Mouse (Mus musculus): ENCODE results near the gene Wdr70. TPM values are rescaled to one million over a fixed set of nuclear protein-coding genes. Genes with fewer than 3 reads are reported as not detected.

Gene Wdr70
- polyA plus RNA-seq, 1 experiment from 2014 or later: 73.0 TPM

DNA sequence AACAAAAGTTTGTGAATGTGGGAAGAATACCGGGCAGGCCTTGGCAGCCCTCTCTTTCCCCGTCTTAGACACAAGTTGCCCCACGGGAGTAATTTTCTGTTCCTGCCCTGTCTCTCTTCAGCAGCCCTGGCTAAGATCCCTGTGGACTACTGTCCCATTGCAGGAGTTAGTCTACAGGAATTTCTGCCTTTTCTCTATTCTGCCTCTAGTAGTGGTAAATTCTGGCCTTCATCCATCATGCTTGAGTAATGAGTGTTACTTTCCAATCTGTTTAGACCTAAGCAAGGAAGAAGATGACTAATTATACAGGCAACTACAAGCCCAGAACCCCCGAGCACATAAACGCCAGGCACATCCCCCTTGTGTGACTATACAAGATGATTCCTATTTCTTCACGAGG lies 136.2 kb downstream of the Wdr70 start:
- DNase-seq (ENCODE audit: extremely low spot score, low spot score): no peak
- no peaks in the 10 kb centered on the region for H3K27me3 ChIP-seq (ENCODE audit: poor library complexity, severe bottlenecking)
- no peak overlapping the region for H3K27ac ChIP-seq
- H3K9me3 ChIP-seq: no peaks in the 10 kb centered on the region
- WGBS: 88% methylated on average over 6 of the region's 6 CpGs
- no peak overlapping the region for H3K4me3 ChIP-seq
- no peaks in the 10 kb centered on the region for H3K4me1 ChIP-seq
- H3K36me3 ChIP-seq (replicated peaks): no peaks in the 10 kb centered on the region

DNA sequence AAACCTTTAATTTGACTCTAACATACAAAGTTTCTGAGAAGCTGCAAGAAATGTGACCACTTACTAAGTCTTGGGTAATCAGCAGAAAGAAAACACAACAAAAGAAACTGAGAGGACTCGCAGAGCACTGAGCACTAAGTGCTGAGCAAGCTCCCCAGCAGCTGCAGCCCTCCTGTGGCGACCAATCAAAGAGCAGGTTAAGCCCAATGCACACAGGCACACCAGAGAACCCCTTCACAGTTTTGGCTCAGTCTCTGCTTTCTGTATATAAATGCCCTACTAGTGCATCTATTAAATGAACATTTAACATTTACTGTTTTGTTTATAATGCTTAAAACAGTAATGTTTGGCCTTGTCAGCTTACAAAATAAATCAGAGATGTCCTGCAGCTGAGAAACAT lies 137.5 kb downstream of the Wdr70 start:
- no peak for DNase-seq (ENCODE audit: extremely low spot score, low spot score)
- Histone ChIP-seq H3K27ac (no peak overlapping the region), H3K4me1 (no peaks in the 10 kb centered on the region), H3K9me3 (no peaks in the 10 kb centered on the region), H3K27me3 (ENCODE audit: poor library complexity, severe bottlenecking) (no peaks in the 10 kb centered on the region), H3K4me3 (no peak overlapping the region), H3K36me3 (replicated peaks) (no peaks in the 10 kb centered on the region)
- WGBS: 24% methylated on average over 2 of the region's 2 CpGs

DNA sequence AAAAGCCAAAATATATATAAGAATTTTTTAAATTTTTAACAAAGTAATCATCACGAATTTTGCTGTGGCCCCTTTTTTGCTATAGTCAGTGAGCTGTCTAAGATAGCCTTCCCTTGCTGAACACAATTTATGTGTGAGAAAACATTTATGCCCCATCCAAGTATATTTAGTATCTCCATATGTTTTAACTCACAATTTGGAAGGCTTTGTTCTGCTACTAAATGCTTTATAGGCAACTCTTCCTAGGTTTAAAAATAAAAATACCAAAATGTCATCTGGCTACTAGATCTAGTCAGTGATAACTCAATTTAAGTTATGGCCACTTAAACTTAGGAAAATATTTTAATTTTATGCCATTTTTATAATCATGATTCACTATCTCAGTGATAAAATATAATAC lies 142.1 kb downstream of the Wdr70 start:
- Histone ChIP-seq H3K27ac (no peak overlapping the region), H3K4me1 (no peaks in the 10 kb centered on the region), H3K27me3 (ENCODE audit: poor library complexity, severe bottlenecking) (no peaks in the 10 kb centered on the region), H3K9me3 (no peaks in the 10 kb centered on the region), H3K4me3 (no peak overlapping the region), H3K36me3 (replicated peaks) (no peaks in the 10 kb centered on the region)
- 86% methylated on average over 1 of the region's 1 CpGs for WGBS
- no peak for DNase-seq (ENCODE audit: extremely low spot score, low spot score)

DNA sequence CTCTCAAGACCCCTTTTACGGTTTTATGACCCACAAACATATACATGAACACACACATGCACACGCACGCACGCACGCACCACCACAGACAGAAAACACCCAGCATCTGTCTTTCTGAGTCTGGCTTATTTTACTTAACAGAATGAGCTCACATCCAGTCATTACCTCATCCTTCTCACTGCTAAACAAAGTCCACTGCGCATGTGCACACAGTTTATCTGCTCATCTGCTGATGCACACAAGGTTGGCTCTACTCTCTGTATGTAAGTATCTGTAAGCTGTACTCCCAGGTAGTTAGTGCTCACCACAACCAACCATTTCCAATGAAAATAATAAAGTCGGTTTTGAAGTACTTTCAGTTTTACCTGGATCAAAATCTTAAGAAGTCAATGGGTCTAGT lies 148.4 kb downstream of the Wdr70 start:
- Histone ChIP-seq H3K4me1 (no peaks in the 10 kb centered on the region), H3K27ac (no peak overlapping the region), H3K9me3 (no peaks in the 10 kb centered on the region), H3K27me3 (ENCODE audit: poor library complexity, severe bottlenecking) (no peaks in the 10 kb centered on the region), H3K36me3 (replicated peaks) (no peaks in the 10 kb centered on the region), H3K4me3 (no peak overlapping the region)
- WGBS: 92% methylated on average over 7 of the region's 7 CpGs
- DNase-seq (ENCODE audit: extremely low spot score, low spot score): no peak

DNA sequence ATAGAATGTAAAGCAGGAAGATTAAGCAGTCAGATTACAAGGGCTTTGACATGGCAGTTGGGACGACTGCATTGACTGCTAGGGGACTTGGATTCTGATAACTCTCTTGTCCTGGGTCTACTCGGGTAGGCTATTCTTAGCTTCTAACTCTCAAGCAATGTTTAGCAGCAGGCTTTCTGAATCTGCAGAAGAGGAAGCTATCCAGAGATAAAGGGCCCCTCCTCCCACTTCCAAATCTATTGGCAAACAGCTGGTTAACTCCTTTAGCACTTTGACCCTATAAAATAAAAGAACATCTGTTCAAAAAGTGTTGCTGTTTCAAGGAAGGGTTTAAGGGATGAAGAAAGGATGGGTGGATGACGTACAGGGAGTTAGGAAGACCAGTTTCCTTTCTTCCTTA lies 157.3 kb downstream of the Wdr70 start:
- no peak overlapping the region for H3K27ac ChIP-seq
- DNase-seq (ENCODE audit: extremely low spot score, low spot score): no peak
- H3K27me3 ChIP-seq (ENCODE audit: poor library complexity, severe bottlenecking): no peaks in the 10 kb centered on the region
- H3K4me3 ChIP-seq: no peak overlapping the region
- 78% methylated on average over 3 of the region's 3 CpGs for WGBS
- no peaks in the 10 kb centered on the region for H3K9me3 ChIP-seq
- no peaks in the 10 kb centered on the region for H3K4me1 ChIP-seq
- H3K36me3 ChIP-seq (replicated peaks): no peaks in the 10 kb centered on the region

DNA sequence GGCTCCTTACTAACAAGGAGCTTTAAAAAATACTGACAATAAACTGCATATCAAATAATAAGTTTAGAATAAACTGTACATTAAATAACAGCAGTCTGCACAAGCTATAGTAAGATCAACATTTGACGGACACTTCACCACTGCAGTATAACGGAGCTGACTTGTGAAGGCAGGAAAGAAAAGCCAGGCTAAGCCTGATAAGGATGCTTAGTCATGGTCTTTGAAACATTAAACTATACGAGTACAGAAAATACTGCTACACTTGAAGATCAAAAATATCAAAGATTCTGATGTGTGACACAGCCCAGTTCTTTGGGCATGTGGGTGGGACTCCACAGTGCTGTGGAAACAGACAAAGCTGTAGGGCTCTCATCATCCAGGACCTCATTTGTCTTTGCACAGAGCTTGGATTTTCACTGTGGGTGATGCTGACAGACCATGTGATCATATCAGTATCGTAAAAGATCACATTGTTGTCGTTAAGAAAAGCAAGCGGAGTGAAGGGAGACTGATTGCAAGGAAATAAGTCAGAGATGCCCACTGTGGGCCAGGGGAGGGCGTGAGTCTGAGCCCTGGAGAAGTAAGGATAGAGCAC lies 163.3 kb downstream of the Wdr70 start:
- Histone ChIP-seq H3K4me3 (no peak overlapping the region), H3K27ac (no peak overlapping the region), H3K36me3 (replicated peaks) (no peaks in the 10 kb centered on the region), H3K4me1 (0 out of 2 replicates have a peak, but pooled peaks cover 3% of the 10 kb centered on the region), H3K9me3 (no peaks in the 10 kb centered on the region), H3K27me3 (ENCODE audit: poor library complexity, severe bottlenecking) (no peaks in the 10 kb centered on the region)
- DNase-seq (ENCODE audit: extremely low spot score, low spot score): no peak
- 91% methylated on average over 7 of the region's 7 CpGs for WGBS

DNA sequence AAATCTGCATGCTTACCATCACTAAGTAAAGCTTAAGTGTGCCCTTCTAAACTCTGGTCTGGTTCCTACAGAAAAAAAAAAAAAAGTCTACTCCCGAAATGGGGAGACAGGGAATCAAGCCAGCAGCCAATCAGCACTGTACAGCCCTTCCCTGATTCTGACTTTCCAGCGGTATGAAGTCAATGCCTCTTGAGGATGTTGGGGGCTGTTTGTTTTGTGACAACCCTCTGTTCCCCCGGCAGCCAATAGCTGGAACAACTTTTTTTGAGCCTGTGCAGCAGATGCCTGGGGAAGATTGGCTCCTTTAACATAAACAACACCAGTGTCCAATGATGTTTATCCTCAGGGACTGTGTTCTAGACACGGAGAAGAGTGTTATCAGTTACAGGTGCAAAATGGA lies 164.4 kb downstream of the Wdr70 start:
- Histone ChIP-seq H3K36me3 (replicated peaks) (no peaks in the 10 kb centered on the region), H3K27ac (no peak overlapping the region), H3K4me1 (0 out of 2 replicates have a peak, but pooled peaks cover 3% of the 10 kb centered on the region), H3K4me3 (no peak overlapping the region), H3K9me3 (no peaks in the 10 kb centered on the region), H3K27me3 (ENCODE audit: poor library complexity, severe bottlenecking) (no peaks in the 10 kb centered on the region)
- WGBS: 68% methylated on average over 4 of the region's 4 CpGs
- DNase-seq (ENCODE audit: extremely low spot score, low spot score): no peak

DNA sequence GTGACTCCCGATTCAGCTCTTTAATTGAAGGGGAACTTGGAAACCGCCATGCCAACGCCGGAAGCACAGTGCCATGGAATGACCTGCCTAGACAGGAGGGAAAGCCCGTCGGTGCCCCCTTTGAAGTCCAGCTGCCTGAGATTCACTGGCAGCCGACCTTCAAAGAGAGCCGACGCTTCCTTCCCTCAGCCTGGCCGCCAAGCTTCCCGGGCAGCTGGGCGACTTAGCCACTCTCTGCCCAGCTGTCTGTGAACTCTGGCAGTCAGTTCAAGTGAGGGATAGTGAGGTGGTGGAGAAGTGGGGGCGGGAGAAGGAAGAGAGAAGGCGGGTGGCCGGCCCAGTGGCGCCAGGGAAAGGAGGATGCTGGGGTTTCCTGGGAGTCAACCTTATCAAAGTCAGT lies 164.9 kb downstream of the Wdr70 start:
- Histone ChIP-seq H3K36me3 (replicated peaks) (no peaks in the 10 kb centered on the region), H3K27me3 (ENCODE audit: poor library complexity, severe bottlenecking) (no peaks in the 10 kb centered on the region), H3K9me3 (no peaks in the 10 kb centered on the region), H3K27ac (0 out of 2 replicates have a peak overlapping the region, but pooled peaks have one; percentile 35), H3K4me3 (no peak overlapping the region), H3K4me1 (0 out of 2 replicates have a peak, but pooled peaks cover 3% of the 10 kb centered on the region)
- WGBS: 69% methylated on average over 16 of the region's 16 CpGs
- no peak for DNase-seq (ENCODE audit: extremely low spot score, low spot score)

DNA sequence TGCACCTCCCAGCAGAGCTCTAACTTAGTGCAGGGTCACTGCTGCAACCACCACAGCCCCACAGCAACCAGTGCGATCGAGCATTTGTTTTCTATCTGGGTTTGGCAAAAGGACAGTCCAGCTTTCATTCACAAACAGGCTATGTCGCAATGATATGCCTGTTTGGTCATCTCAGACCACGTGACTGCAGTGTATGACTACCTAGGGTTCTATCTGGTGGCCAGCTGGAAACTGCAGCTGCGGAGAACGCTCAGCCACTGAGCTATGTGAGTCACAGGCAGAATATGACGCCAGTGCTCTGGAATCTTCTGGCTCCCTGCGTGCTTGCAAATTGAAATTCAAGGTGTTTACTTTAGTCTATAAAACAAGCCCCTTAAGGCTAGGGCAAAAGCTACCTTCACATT lies 167.4 kb downstream of the Wdr70 start:
- Histone ChIP-seq H3K36me3 (replicated peaks) (no peaks in the 10 kb centered on the region), H3K4me1 (0 out of 2 replicates have a peak, but pooled peaks cover 3% of the 10 kb centered on the region), H3K27ac (no peak overlapping the region), H3K9me3 (no peaks in the 10 kb centered on the region), H3K4me3 (no peak overlapping the region), H3K27me3 (ENCODE audit: poor library complexity, severe bottlenecking) (no peaks in the 10 kb centered on the region)
- no peak for DNase-seq (ENCODE audit: extremely low spot score, low spot score)
- WGBS: 93% methylated on average over 8 of the region's 8 CpGs

DNA sequence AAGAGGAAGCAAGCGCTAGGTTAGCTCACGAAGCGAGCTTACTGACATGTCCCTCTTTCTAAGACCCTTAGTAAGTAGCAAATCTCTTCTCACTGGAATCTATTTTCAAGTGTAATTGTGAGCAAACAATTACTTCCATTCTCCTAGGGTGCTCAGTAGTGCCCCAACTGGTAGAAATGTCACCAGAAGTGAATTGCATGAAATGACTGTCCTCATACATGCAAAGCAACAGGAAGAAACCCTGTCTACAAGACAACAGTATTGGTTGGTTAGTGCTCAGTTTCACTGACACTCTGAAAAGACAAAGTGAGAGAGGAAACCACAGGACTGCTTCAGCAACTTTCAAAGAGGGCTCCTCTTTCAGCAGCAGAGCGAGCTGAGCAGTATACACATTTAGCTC lies 173.6 kb downstream of the Wdr70 start:
- H3K36me3 ChIP-seq (replicated peaks): no peaks in the 10 kb centered on the region; the same call in none of the 2 replicates
- H3K4me1 ChIP-seq: no peaks in the 10 kb centered on the region
- no peaks in the 10 kb centered on the region for H3K9me3 ChIP-seq
- no peak for DNase-seq (ENCODE audit: extremely low spot score, low spot score)
- H3K27ac ChIP-seq: no peak overlapping the region
- H3K27me3 ChIP-seq (ENCODE audit: poor library complexity, severe bottlenecking): no peaks in the 10 kb centered on the region
- H3K4me3 ChIP-seq: no peak overlapping the region
- 91% methylated on average over 4 of the region's 4 CpGs for WGBS

DNA sequence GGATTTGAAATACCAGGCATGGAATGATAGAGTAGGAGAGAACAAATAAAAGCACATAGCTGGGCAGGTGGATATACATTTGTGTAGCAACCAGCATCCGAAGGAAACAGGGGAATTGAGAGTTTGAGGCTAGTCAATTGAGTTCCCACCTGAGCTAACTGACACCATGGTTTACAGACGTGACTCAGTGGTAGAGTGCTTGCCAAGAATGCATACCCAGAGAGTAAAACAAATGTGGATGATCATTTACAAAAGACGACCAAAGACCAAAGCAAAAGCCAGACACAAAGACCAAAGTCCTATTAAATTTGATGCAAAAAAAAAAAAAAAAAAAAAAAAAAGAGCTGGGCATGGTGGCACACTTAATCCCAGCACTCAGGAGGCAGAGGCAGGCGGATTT lies 175.7 kb downstream of the Wdr70 start:
- no peaks in the 10 kb centered on the region for H3K27me3 ChIP-seq (ENCODE audit: poor library complexity, severe bottlenecking)
- no peaks in the 10 kb centered on the region for H3K4me1 ChIP-seq
- no peaks in the 10 kb centered on the region for H3K9me3 ChIP-seq
- no peak overlapping the region for H3K27ac ChIP-seq
- peaks cover 7% of the 10 kb centered on the region for H3K36me3 ChIP-seq (replicated peaks)
- 83% methylated on average over 4 of the region's 4 CpGs for WGBS
- no peak overlapping the region for H3K4me3 ChIP-seq
- DNase-seq (ENCODE audit: extremely low spot score, low spot score): no peak

DNA sequence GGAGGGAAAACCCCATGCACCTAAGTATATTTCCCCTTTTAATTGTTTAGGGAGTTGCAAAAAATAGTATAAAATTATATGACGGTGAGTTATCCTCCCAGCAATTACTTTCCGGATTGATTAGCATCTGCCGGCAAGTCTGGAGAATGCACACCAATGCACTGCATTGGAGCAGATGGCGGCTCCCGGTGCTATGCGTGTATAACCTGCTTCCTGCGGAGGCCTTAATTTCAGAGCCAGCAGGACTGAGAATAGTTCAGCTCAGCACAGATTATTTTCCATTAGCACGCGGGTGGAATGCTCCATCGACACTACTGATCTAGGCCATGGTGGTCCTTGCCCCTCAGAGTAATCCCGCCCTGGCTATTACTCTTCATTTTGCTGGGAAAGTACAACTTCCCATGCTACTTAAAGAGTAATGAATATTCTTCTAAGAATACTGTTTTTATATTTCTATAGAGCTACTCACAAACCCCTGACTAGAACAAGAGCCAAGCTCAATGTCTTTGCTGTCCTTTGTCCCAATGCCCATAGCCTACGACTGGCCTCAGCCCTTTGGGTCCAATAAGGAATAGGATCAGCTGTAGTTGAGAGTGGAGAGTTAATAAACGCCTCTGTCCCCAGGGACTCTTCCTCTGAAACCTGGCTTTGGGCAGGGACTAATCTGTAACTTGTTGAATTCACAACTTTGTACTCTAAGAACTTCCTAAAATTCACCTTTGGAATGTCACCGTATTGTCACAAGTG lies 176.5 kb downstream of the Wdr70 start:
- 94% methylated on average over 14 of the region's 14 CpGs for WGBS
- 0 out of 2 replicates have a peak, but pooled peaks cover 4% of the 10 kb centered on the region for H3K9me3 ChIP-seq
- DNase-seq (ENCODE audit: extremely low spot score, low spot score): no peak
- H3K27me3 ChIP-seq (ENCODE audit: poor library complexity, severe bottlenecking): no peaks in the 10 kb centered on the region
- no peaks in the 10 kb centered on the region for H3K4me1 ChIP-seq
- H3K36me3 ChIP-seq (replicated peaks): peaks cover 12% of the 10 kb centered on the region
- no peak overlapping the region for H3K4me3 ChIP-seq
- H3K27ac ChIP-seq: no peak overlapping the region

DNA sequence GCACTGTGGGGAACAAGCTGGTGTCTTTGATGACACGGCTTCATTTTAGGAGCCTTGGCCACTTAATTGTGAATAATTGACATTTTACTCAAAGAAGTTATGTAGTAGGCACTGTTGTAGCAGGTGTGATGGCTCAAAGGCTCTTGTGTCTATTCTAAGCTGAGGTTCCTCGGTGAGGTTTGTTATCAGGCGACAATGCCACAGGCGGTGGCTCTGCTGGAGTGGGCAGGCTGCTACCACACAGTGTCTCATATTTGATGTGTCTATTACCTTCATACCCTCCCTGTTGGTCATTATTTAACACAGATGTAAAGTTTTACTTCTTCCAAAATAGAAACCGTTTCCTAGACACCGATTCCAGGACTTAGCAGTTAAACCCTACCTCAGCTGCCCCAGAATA lies 177.9 kb downstream of the Wdr70 start:
- no peak overlapping the region for H3K4me3 ChIP-seq
- H3K4me1 ChIP-seq: no peaks in the 10 kb centered on the region
- DNase-seq (ENCODE audit: extremely low spot score, low spot score): no peak
- peaks cover 12% of the 10 kb centered on the region for H3K36me3 ChIP-seq (replicated peaks)
- no peak overlapping the region for H3K27ac ChIP-seq
- H3K27me3 ChIP-seq (ENCODE audit: poor library complexity, severe bottlenecking): no peaks in the 10 kb centered on the region
- 0 out of 2 replicates have a peak, but pooled peaks cover 4% of the 10 kb centered on the region for H3K9me3 ChIP-seq
- WGBS: 93% methylated on average over 6 of the region's 6 CpGs

Measured in forebrain, embryonic 10.5 days (tissue).